Mouse (Mus musculus) stomach, embryonic 14.5 days (tissue): ENCODE data around the gene Prune2. TPM values are rescaled to one million over a fixed set of nuclear protein-coding genes. Genes with fewer than 3 reads are reported as not detected.

Experiments
- ATAC-seq: fragments of 200-750 bp; cut with Nextera tagmentation; 2 replicates; pipeline ENCODE4 v1.8.0; 2017; ENCODE audit warnings: low read depth, moderate TSS enrichment; ENCODE audit not compliant: insufficient number of reproducible peaks, insufficient read depth, low FRiP score
- H3K27ac ChIP-seq: fragments of 300-500 bp; sonication (generic); 2 replicates; pipeline ENCODE4 v1.5.1; 2014; ENCODE audit warnings: mild to moderate bottlenecking, low read length, moderate library complexity, mixed read lengths
- H3K27me3 ChIP-seq: fragments of 300-500 bp; sonication (generic); 2 replicates; pipeline ENCODE4 v1.6.1; 2014; ENCODE audit warnings: low read length, control low read depth, mixed read lengths; ENCODE audit not compliant: control insufficient read depth, insufficient read depth
- H3K36me3 ChIP-seq: fragments of 300-500 bp; sonication (generic); 2 replicates; pipeline ENCODE4 v1.6.1; 2014; ENCODE audit warnings: mild to moderate bottlenecking, control low read depth, low read length, moderate library complexity, mixed read lengths; ENCODE audit not compliant: control insufficient read depth, insufficient read depth
- H3K4me1 ChIP-seq: fragments of 300-500 bp; sonication (generic); 2 replicates; pipeline ENCODE4 v1.6.1; 2014; ENCODE audit warnings: low read length, control low read depth, mixed read lengths; ENCODE audit not compliant: control insufficient read depth, insufficient read depth
- H3K4me2 ChIP-seq: fragments of 300-500 bp; sonication (generic); replicated peaks from 2 replicates; pipeline ENCODE4 v1.6.1; 2014; ENCODE audit warnings: low read depth, low read length, control low read depth
- H3K4me3 ChIP-seq: fragments of 300-500 bp; sonication (generic); 2 replicates; pipeline ENCODE4 v1.5.1; 2014; ENCODE audit warnings: low read depth, low read length, control low read depth
- H3K9ac ChIP-seq: fragments of 300-500 bp; sonication (generic); replicated peaks from 2 replicates; pipeline ENCODE4 v1.6.1; 2014; ENCODE audit warnings: low read depth, mild to moderate bottlenecking, control low read depth, low read length, moderate library complexity, mixed read lengths
- H3K9me3 ChIP-seq: fragments of 300-500 bp; sonication (generic); 2 replicates; pipeline ENCODE4 v1.6.1; 2016; ENCODE audit warnings: low read depth, low read length, control low read depth; ENCODE audit not compliant: control insufficient read depth
- WGBS: fragments of 180-500 bp; shearing (Covaris S2); extraction: QIAGEN DNeasy Blood & Tissue Kit; methylation state at CpG from one replicate; pipeline ENCODE4 v1.1.7; 2014; 5-methylcytosine and 5-hydroxymethylcytosine counted together
- polyA plus RNA-seq: library from polyadenylated mRNA; unstranded; fragments of >200 nt; fragmentation: Nextera tagmentation; extraction: Ambion mirVana; gene quantifications from 2 replicates; pipeline ENCODE4 v1.2.1, GENCODE M21; 2014

Gene Prune2
- polyA plus RNA-seq, 1 experiment from 2014 or later = 3.0 TPM

- no peaks in the 10 kb centered on the region for H3K36me3 ChIP-seq
- no peak overlapping the region for H3K9ac ChIP-seq
- no peak overlapping the region for H3K4me3 ChIP-seq
- H3K27me3 ChIP-seq = no peaks in the 10 kb centered on the region
- no peaks in the 10 kb centered on the region for H3K9me3 ChIP-seq
- WGBS = 67% methylated on average over 12 of the region's 12 CpGs
- ATAC-seq = no peak
- no peaks in the 10 kb centered on the region for H3K4me1 ChIP-seq
- H3K4me2 ChIP-seq = no peak overlapping the region
- no peak overlapping the region for H3K27ac ChIP-seq
These were observed 184.3 kb downstream of the Prune2 start for GRCm38 (mm10) chr19:17140016-17140914.

- Histone ChIP-seq H3K9me3 (no peaks in the 10 kb centered on the region), H3K9ac (no peak overlapping the region), H3K4me1 (no peaks in the 10 kb centered on the region), H3K36me3 (no peaks in the 10 kb centered on the region), H3K27ac (no peak overlapping the region), H3K4me3 (no peak overlapping the region), H3K4me2 (no peak overlapping the region), H3K27me3 (no peaks in the 10 kb centered on the region)
- 96% methylated on average over 2 of the region's 2 CpGs for WGBS
- no peak for ATAC-seq
These were observed 187.3 kb downstream of the Prune2 start for GRCm38 (mm10) chr19:17143245-17143644.

GRCm38 (mm10) chr19:17144205-17144604 lies 188.3 kb downstream of the Prune2 start:
- no peak overlapping the region for H3K4me2 ChIP-seq
- no peak overlapping the region for H3K27ac ChIP-seq
- no peak overlapping the region for H3K4me3 ChIP-seq
- no peaks in the 10 kb centered on the region for H3K9me3 ChIP-seq
- H3K27me3 ChIP-seq = no peaks in the 10 kb centered on the region
- no peak for ATAC-seq
- no peaks in the 10 kb centered on the region for H3K4me1 ChIP-seq
- 83% methylated on average over 6 of the region's 6 CpGs for WGBS
- no peaks in the 10 kb centered on the region for H3K36me3 ChIP-seq
- no peak overlapping the region for H3K9ac ChIP-seq

- no peak overlapping the region for H3K9ac ChIP-seq
- no peak overlapping the region for H3K4me2 ChIP-seq
- no peak overlapping the region for H3K27ac ChIP-seq
- H3K9me3 ChIP-seq = no peaks in the 10 kb centered on the region
- WGBS = 86% methylated on average over 7 of the region's 7 CpGs
- ATAC-seq = no peak
- no peaks in the 10 kb centered on the region for H3K27me3 ChIP-seq
- no peaks in the 10 kb centered on the region for H3K36me3 ChIP-seq
- H3K4me1 ChIP-seq = no peaks in the 10 kb centered on the region
- H3K4me3 ChIP-seq = no peak overlapping the region
These were observed 194.1 kb downstream of the Prune2 start for GRCm38 (mm10) chr19:17150064-17150463.

- H3K36me3 ChIP-seq = no peaks in the 10 kb centered on the region
- no peaks in the 10 kb centered on the region for H3K27me3 ChIP-seq
- 76% methylated on average over 6 of the region's 6 CpGs for WGBS
These were observed 195.9 kb downstream of the Prune2 start for GRCm38 (mm10) chr19:17151781-17152180.

GRCm38 (mm10) chr19:17152461-17152860 lies 196.5 kb downstream of the Prune2 start:
- H3K27me3 ChIP-seq = no peaks in the 10 kb centered on the region
- H3K9me3 ChIP-seq = no peaks in the 10 kb centered on the region
- no peak overlapping the region for H3K4me2 ChIP-seq
- no peak overlapping the region for H3K9ac ChIP-seq
- H3K4me1 ChIP-seq = no peaks in the 10 kb centered on the region
- ATAC-seq = no peak
- no peak overlapping the region for H3K4me3 ChIP-seq
- H3K27ac ChIP-seq = no peak overlapping the region
- WGBS = 82% methylated on average over 7 of the region's 7 CpGs
- no peaks in the 10 kb centered on the region for H3K36me3 ChIP-seq

More at GRCm38 (mm10) chr19:17151781-17152180, 195.9 kb downstream of the Prune2 start:
- no peak overlapping the region for H3K4me2 ChIP-seq
- no peaks in the 10 kb centered on the region for H3K4me1 ChIP-seq
- no peak overlapping the region for H3K9ac ChIP-seq
- H3K9me3 ChIP-seq = no peaks in the 10 kb centered on the region
- ATAC-seq = no peak
- no peak overlapping the region for H3K4me3 ChIP-seq
- no peak overlapping the region for H3K27ac ChIP-seq

GRCm38 (mm10) chr19:17153911-17154639 lies 198.2 kb downstream of the Prune2 start:
- ATAC-seq = no peak
- Histone ChIP-seq H3K9me3 (no peaks in the 10 kb centered on the region), H3K27me3 (no peaks in the 10 kb centered on the region), H3K36me3 (no peaks in the 10 kb centered on the region), H3K4me3 (no peak overlapping the region), H3K27ac (no peak overlapping the region), H3K9ac (no peak overlapping the region), H3K4me1 (no peaks in the 10 kb centered on the region), H3K4me2 (no peak overlapping the region)
- 86% methylated on average over 11 of the region's 11 CpGs for WGBS

GRCm38 (mm10) chr19:17155216-17155615 lies 199.3 kb downstream of the Prune2 start:
- H3K4me2 ChIP-seq = no peak overlapping the region
- no peaks in the 10 kb centered on the region for H3K9me3 ChIP-seq
- H3K27me3 ChIP-seq = no peaks in the 10 kb centered on the region
- ATAC-seq = no peak
- no peak overlapping the region for H3K9ac ChIP-seq
- no peak overlapping the region for H3K27ac ChIP-seq
- H3K36me3 ChIP-seq = no peaks in the 10 kb centered on the region
- no peaks in the 10 kb centered on the region for H3K4me1 ChIP-seq
- H3K4me3 ChIP-seq = no peak overlapping the region
- WGBS = 88% methylated on average over 2 of the region's 2 CpGs
